Mouse (Mus musculus): ENCODE measurements around the gene Myl6. TPM values are rescaled to one million over a fixed set of nuclear protein-coding genes. Genes with fewer than 3 reads are reported as not detected.
"Not testable (repeated sequence)": the region's sequence is repeated elsewhere in the genome, so short reads cannot be mapped to it uniquely, and the experiment has no call there.

Myl6 gene
- total RNA-seq, 2 experiments from 2014 or later: 253 to 273 TPM

GRCm38 (mm10) chr10:128510301-128510700 lies 16.4 kb upstream of the Myl6 start:
- DNase-seq: no peak

- no peak for DNase-seq
These were observed 15.9 kb upstream of the Myl6 start for GRCm38 (mm10) chr10:128509831-128510230.

GRCm38 (mm10) chr10:128509203-128509602 lies 15.3 kb upstream of the Myl6 start:
- no peak for DNase-seq

GRCm38 (mm10) chr10:128508260-128508659 lies 14.3 kb upstream of the Myl6 start:
- DNase-seq: no peak

GRCm38 (mm10) chr10:128505974-128506373 lies 12.0 kb upstream of the Myl6 start:
- DNase-seq: no peak

GRCm38 (mm10) chr10:128505371-128505667 lies 11.4 kb upstream of the Myl6 start:
- DNase-seq: not testable (repeated sequence)

GRCm38 (mm10) chr10:128504641-128505370 lies 10.9 kb upstream of the Myl6 start:
- DNase-seq: peak in 1 of 2 experiments; percentile 36

- DNase-seq: no peak
These were observed 10.1 kb upstream of the Myl6 start for GRCm38 (mm10) chr10:128504012-128504411.

- no peak for DNase-seq
These were observed 9.6 kb upstream of the Myl6 start for GRCm38 (mm10) chr10:128503532-128503931.

- DNase-seq: peak; percentile 64 to 78
These were observed 8.4 kb upstream of the Myl6 start for GRCm38 (mm10) chr10:128502341-128502740.

GRCm38 (mm10) chr10:128499116-128499671 lies 5.2 kb upstream of the Myl6 start:
- DNase-seq: peak; percentile 71 to 88

GRCm38 (mm10) chr10:128498590-128498989 lies 4.6 kb upstream of the Myl6 start, which contains the start of gene Myl6b:
Myl6b (minus strand) TSS chr10:128498685.
- peak; percentile 95 to 99 for DNase-seq

GRCm38 (mm10) chr10:128497134-128497737 lies 3.3 kb upstream of the Myl6 start:
- DNase-seq: no peak

GRCm38 (mm10) chr10:128496509-128497077 lies 2.6 kb upstream of the Myl6 start:
- DNase-seq: no peak

- DNase-seq: no peak
These were observed 2.0 kb upstream of the Myl6 start for GRCm38 (mm10) chr10:128495903-128496302.

- DNase-seq: no peak
These were observed 1.3 kb upstream of the Myl6 start for GRCm38 (mm10) chr10:128495270-128495669.

- no peak for DNase-seq
These were observed 811 bp upstream of the Myl6 start for GRCm38 (mm10) chr10:128494667-128495245.

GRCm38 (mm10) chr10:128493319-128493694 lies 638 bp downstream of the Myl6 start:
- DNase-seq: no peak

GRCm38 (mm10) chr10:128492633-128493311 lies 1.2 kb downstream of the Myl6 start:
- peak; percentile 84 to 88 for DNase-seq

- not testable (repeated sequence) for DNase-seq
These were observed 1.9 kb downstream of the Myl6 start for GRCm38 (mm10) chr10:128492051-128492450.

- peak; percentile 51 for DNase-seq
These were observed 2.5 kb downstream of the Myl6 start for GRCm38 (mm10) chr10:128491495-128491894.

- no peak for DNase-seq
These were observed 3.0 kb downstream of the Myl6 start for GRCm38 (mm10) chr10:128490912-128491311.
